Mouse (Mus musculus): ENCODE data around the gene Muc5ac.

The Muc5ac gene

DNA sequence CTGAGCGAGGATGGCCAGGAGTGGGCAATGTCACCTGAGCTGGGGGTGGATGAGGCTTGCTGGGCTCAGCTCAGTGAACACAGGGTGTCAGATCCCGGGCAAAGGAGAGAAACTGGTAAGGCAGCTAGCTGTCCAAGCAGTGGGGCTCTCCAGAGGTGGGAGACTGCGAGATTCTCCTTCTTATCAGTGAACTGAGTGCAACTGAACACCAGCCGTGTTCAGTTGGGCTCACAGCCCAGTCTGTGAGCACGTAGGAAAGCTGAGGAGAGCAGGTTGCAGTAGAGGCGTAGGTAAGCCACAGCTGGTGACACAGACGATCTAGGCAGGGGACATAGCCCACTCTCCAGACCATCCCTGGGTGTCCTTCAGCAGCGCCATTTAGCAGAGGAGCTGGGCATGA is 47.7 kb downstream of the Muc5ac start:
- no peak for DNase-seq

DNA sequence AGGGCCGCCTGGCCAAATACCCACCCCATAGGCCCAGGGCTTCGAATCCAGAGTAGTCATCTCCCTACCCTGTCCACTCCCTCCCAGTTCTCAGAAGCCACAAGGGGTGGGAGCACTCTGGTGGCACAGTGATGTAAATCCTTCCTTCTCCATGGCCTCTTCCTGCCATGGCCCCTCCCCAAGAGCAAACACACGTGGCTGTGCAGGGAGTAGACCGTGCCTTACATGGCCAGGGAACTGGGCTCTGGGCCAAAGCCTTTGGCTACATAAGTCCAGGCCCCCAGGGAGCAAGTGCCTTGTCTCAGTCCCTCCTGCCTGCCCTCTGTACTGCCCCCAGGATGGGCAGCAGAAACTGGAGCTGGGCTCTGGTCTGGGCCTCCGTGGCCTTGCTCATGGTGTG is 50.0 kb downstream of the Muc5ac start, which contains the start of gene Muc5b:
Gene Muc5b (plus strand): TSS at position 292 of the 400 bp plus-strand sequence.
- peak; percentile 62 for DNase-seq

DNA sequence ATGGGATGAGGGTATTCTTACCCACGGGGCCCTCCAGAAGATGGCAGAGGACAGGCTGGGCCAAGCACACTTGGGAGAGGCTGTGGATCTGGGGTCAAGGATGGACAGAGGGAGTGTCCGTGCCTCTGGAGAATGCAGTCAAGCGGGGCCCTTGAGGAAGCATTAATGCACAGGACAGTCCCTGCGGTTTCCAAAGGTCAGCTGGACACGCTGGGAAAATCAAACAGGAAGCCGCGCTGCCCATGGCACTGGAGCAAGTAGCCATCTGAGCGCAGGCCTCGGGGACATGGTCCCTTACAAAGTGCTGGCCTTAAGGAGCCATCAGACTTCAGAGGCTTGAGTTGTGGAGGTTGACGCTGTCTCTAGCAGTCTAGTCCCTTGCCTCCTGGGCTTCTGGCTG is 51.6 kb downstream of the Muc5ac start:
- no peak for DNase-seq

DNA sequence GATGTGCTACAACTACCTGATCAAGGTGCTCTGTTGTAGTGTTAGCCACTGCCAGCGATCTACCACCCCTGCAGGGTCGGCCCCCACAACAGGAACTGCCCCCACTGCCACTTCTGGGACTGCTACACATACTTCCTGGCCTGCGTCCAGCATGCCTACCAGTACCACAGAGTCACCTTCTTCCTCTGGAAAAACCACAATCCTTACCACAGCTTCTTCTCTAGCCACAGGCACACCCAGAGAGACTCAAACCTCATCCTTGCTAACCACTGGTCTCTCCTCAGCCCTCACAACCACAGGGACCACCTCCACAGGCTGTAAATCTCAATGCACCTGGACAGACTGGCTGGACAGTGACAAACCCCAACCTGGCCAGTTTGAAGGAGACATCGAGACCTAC is 72.3 kb downstream of the Muc5ac start:
- no peak for DNase-seq

Measured in lung, postnatal 36 days (tissue).